Mouse (Mus musculus): ENCODE measurements at regions not wholly inside any gene's neighbourhood (a gene's known extent, or its start where the extent isn't known, plus 50 kb on each side); places are given as distances from the start of the nearest gene placed in this dataset.

DNA sequence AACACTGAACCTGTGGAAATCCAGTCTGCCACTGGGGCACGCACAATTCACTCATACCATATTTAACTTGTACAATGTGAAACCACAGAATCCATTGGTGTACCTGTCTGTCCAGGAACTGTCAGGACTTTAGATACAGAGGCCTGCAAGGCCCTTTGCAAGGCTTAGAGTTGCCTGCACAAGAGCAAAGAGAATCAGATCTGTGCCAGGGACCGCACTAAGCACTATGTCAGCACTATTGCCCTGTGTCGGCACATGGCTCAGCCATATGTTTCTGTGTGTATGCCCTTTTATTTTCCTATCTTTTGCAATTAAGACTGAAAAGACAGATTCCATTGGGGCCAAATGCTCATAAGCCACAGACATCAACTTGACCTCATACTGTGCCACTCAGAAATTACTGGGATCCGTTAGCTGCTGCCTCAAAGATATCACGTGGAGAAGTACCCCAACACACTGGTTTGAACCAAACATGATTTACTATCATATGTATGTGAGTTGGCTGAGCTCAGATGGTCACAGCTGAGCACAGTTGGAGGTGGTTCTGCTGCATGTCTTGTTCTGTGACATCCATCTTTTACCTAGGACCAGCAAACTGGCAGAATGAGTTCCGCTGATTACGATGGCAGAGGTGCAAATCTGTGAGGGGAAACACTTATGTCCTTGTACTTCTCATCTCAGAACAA, 181.7 kb upstream of the Prkcq start:
- Histone ChIP-seq H3K27me3 (ENCODE audit: control insufficient read depth, insufficient read depth, insufficient read length) (no peaks in the 10 kb centered on the region), H3K79me2 (ENCODE audit: control insufficient read depth, insufficient read depth) (no peaks in the 10 kb centered on the region), H3K4me3 (no peak overlapping the region), H3ac (ENCODE audit: control insufficient read depth, insufficient read length) (no peak overlapping the region), H3K4me2 (ENCODE audit: low read depth) (no peak overlapping the region), H3K36me3 (ENCODE audit: control insufficient read depth, insufficient read depth) (no peaks in the 10 kb centered on the region)
- TF ChIP-seq TCF3 (IDR thresholded peaks at IDR 0.05; ENCODE audit: insufficient read length, low read depth) (no peak), SRF (IDR thresholded peaks at IDR 0.05; ENCODE audit: control insufficient read depth, insufficient read length, low read depth) (no peak), MYOG (IDR thresholded peaks at IDR 0.05; ENCODE audit: control insufficient read depth in 1 of 3, insufficient read depth in 1 of 3, insufficient read length in 2 of 3, low read depth in 2 of 3) (no peak), E2F4 (IDR thresholded peaks at IDR 0.05; ENCODE audit: insufficient read depth) (no peak), REST (IDR thresholded peaks at IDR 0.05; ENCODE audit: insufficient read depth, insufficient read length) (no peak), CEBPB (IDR thresholded peaks at IDR 0.05; ENCODE audit: insufficient read depth, poor library complexity, severe bottlenecking) (no peak)

DNA sequence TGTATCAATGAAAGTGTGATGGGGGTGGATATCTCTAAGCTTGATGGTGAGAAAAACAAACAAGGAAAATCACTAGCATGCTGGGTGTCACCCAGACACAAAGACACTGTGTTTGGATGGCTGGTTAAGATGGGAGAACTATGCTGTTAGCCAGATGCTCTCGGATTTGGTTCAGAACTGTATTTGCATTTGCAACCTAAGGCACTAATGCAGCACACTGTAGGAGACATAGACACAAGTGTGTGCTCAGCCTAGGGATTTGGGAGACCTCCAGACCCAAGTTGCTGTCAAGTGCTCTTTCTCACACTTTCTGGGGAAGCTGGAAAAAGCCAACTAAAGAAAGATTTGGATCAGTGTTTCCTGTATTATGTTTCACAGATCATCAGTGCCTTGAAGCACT, 173.1 kb upstream of the Prkcq start:
- Histone ChIP-seq H3K4me3 (no peak overlapping the region), H3K27me3 (ENCODE audit: control insufficient read depth, insufficient read depth, insufficient read length) (no peaks in the 10 kb centered on the region), H3K36me3 (ENCODE audit: control insufficient read depth, insufficient read depth) (no peaks in the 10 kb centered on the region), H3K79me2 (ENCODE audit: control insufficient read depth, insufficient read depth) (no peaks in the 10 kb centered on the region), H3K4me2 (ENCODE audit: low read depth) (no peak overlapping the region), H3ac (ENCODE audit: control insufficient read depth, insufficient read length) (no peak overlapping the region)
- TF ChIP-seq MYOG (IDR thresholded peaks at IDR 0.05; ENCODE audit: control insufficient read depth in 1 of 3, insufficient read depth in 1 of 3, insufficient read length in 2 of 3, low read depth in 2 of 3), result no peak
- TF ChIP-seq CEBPB (IDR thresholded peaks at IDR 0.05; ENCODE audit: insufficient read depth, poor library complexity, severe bottlenecking), result no peak
- TF ChIP-seq POLR2A (IDR thresholded peaks at IDR 0.05; ENCODE audit: insufficient read length, low read depth), result no peak
- TF ChIP-seq POLR2AphosphoS2 (IDR thresholded peaks at IDR 0.05; ENCODE audit: insufficient read length, low read depth), result no peak
- no peak for TF ChIP-seq MAX (IDR thresholded peaks at IDR 0.05; ENCODE audit: low read depth)
- TF ChIP-seq MYOD1 (IDR thresholded peaks at IDR 0.05; ENCODE audit: control insufficient read depth in 1 of 3, insufficient read length in 2 of 3, low read depth in 2 of 3), result no peak
- no peak for TF ChIP-seq SRF (IDR thresholded peaks at IDR 0.05; ENCODE audit: control insufficient read depth, insufficient read length, low read depth)
- no peak for TF ChIP-seq TCF12 (IDR thresholded peaks at IDR 0.05; ENCODE audit: insufficient read depth, poor library complexity, severe bottlenecking)
- no peak for TF ChIP-seq REST (IDR thresholded peaks at IDR 0.05; ENCODE audit: insufficient read depth, insufficient read length)
- no peak for TF ChIP-seq USF1 (IDR thresholded peaks at IDR 0.05; ENCODE audit: low read depth)
- TF ChIP-seq TCF3 (IDR thresholded peaks at IDR 0.05; ENCODE audit: insufficient read length, low read depth), result no peak
- no peak for TF ChIP-seq E2F4 (IDR thresholded peaks at IDR 0.05; ENCODE audit: insufficient read depth)

DNA sequence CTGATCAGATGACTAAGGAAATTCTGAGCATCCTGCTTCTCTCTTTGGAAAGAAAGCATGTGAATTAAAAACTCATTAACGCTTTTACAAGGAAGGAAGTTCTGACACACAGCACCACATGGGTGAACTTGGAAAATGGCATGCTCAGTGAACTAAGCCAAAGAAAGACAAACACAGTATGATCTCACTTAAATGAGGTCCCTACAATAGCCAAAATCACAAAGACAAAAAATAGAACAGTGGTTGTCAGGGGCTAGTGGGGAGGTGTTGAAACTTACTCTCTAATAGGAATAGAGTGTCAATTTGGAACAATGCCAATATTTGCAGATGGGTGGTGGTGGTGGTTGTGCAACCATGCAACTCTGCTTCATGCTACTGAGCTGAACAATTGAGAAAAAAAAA, 172.7 kb upstream of the Prkcq start:
- no peak overlapping the region for H3K4me3 ChIP-seq
- no peaks in the 10 kb centered on the region for H3K27me3 ChIP-seq (ENCODE audit: control insufficient read depth, insufficient read depth, insufficient read length)
- no peaks in the 10 kb centered on the region for H3K36me3 ChIP-seq (ENCODE audit: control insufficient read depth, insufficient read depth)
- TF ChIP-seq USF1 (IDR thresholded peaks at IDR 0.05; ENCODE audit: low read depth) (no peak), CEBPB (IDR thresholded peaks at IDR 0.05; ENCODE audit: insufficient read depth, poor library complexity, severe bottlenecking) (peak; percentile 75), POLR2A (IDR thresholded peaks at IDR 0.05; ENCODE audit: insufficient read length, low read depth) (no peak), POLR2AphosphoS2 (IDR thresholded peaks at IDR 0.05; ENCODE audit: insufficient read length, low read depth) (no peak), MYOG (IDR thresholded peaks at IDR 0.05; ENCODE audit: control insufficient read depth in 1 of 3, insufficient read depth in 1 of 3, insufficient read length in 2 of 3, low read depth in 2 of 3) (no peak), REST (IDR thresholded peaks at IDR 0.05; ENCODE audit: insufficient read depth, insufficient read length) (no peak)
- no peak overlapping the region for H3ac ChIP-seq (ENCODE audit: control insufficient read depth, insufficient read length)
- no peaks in the 10 kb centered on the region for H3K79me2 ChIP-seq (ENCODE audit: control insufficient read depth, insufficient read depth)
- no peak overlapping the region for H3K4me2 ChIP-seq (ENCODE audit: low read depth)

DNA sequence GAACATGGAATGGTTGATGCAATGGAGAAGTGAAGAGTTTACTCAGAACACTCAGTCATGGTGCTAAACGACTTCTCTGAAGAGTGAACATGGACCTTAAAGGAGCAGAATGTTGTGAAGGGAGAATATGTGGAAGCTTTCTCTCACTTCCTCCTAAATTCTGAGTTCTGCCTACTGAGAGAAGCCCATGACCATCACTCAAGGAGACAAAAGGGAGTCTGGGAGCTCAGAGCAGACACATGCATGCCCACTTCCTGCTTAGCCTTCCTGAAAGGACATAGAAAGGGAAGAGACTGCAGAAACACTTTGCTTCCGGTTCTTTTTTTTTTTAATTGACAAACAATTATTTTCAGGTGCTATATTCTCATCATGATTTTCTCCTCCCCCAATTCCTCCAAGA, 166.1 kb upstream of the Prkcq start:
- no peak overlapping the region for H3K4me3 ChIP-seq
- no peaks in the 10 kb centered on the region for H3K36me3 ChIP-seq (ENCODE audit: control insufficient read depth, insufficient read depth)
- H3K4me2 ChIP-seq (ENCODE audit: low read depth), result no peak overlapping the region
- H3K27me3 ChIP-seq (ENCODE audit: control insufficient read depth, insufficient read depth, insufficient read length), result no peaks in the 10 kb centered on the region
- no peak for TF ChIP-seq POLR2AphosphoS2 (IDR thresholded peaks at IDR 0.05; ENCODE audit: insufficient read length, low read depth)
- TF ChIP-seq POLR2A (IDR thresholded peaks at IDR 0.05; ENCODE audit: insufficient read length, low read depth), result no peak
- TF ChIP-seq MYOG (IDR thresholded peaks at IDR 0.05; ENCODE audit: control insufficient read depth in 1 of 3, insufficient read depth in 1 of 3, insufficient read length in 2 of 3, low read depth in 2 of 3), result no peak
- no peak for TF ChIP-seq E2F4 (IDR thresholded peaks at IDR 0.05; ENCODE audit: insufficient read depth)
- TF ChIP-seq CEBPB (IDR thresholded peaks at IDR 0.05; ENCODE audit: insufficient read depth, poor library complexity, severe bottlenecking), result no peak
- H3K79me2 ChIP-seq (ENCODE audit: control insufficient read depth, insufficient read depth), result no peaks in the 10 kb centered on the region
- H3ac ChIP-seq (ENCODE audit: control insufficient read depth, insufficient read length), result no peak overlapping the region

DNA sequence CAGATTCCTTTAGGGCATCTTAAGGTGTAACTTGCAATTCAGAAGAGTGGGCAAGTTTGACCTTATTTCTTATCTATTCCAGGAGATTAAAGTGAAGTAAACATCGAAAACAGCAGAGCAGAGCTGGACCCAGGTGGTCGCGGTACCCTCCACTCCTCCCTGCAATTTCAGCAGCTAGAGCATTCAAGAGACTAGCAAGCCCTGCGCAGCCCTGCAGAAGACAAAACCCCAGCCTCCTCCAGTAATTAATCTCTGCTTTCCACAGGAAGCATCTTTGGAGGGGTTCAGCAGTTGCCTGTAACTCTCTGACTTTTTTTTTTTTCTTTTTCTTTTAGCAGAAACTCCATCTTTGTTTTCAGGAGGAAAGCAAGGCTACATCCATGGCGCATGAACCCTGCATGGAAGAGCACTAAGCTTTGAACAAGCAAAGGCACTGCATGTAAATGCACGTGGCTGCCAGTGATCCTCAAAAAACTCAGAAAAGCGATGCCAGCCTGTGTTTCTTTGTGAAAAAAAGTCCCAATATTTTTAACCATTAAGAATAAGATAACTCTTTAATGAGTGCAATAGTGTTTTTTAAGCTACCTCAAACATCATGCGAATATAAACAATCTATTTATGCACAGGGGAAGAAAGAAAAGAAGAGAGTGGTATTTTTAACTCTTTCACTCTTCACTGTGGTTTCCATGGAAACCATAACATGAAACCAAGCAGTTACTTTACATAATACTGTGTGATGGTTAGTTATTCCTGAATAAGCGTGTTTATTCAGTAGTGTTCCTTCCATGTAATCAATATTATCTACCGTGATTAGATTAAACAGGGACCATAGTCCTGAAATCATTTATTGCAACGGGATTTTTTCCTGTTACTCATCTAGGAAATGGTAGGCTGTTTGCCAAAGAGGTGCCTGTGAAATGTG, 160.6 kb upstream of the Prkcq start:
- Histone ChIP-seq H3K36me3 (ENCODE audit: control insufficient read depth, insufficient read depth) (no peaks in the 10 kb centered on the region), H3ac (ENCODE audit: control insufficient read depth, insufficient read length) (no peak overlapping the region), H3K4me3 (peak overlapping the region; percentile 18), H3K79me2 (ENCODE audit: control insufficient read depth, insufficient read depth) (no peaks in the 10 kb centered on the region), H3K4me2 (ENCODE audit: low read depth) (peak overlapping the region; percentile 73), H3K27me3 (ENCODE audit: control insufficient read depth, insufficient read depth, insufficient read length) (no peaks in the 10 kb centered on the region)
- TF ChIP-seq REST (IDR thresholded peaks at IDR 0.05; ENCODE audit: insufficient read depth, insufficient read length), result no peak
- TF ChIP-seq E2F4 (IDR thresholded peaks at IDR 0.05; ENCODE audit: insufficient read depth), result no peak
- no peak for TF ChIP-seq MAX (IDR thresholded peaks at IDR 0.05; ENCODE audit: low read depth)
- TF ChIP-seq MYOG (IDR thresholded peaks at IDR 0.05; ENCODE audit: control insufficient read depth in 1 of 3, insufficient read depth in 1 of 3, insufficient read length in 2 of 3, low read depth in 2 of 3), result no peak
- TF ChIP-seq MYOD1 (IDR thresholded peaks at IDR 0.05; ENCODE audit: control insufficient read depth in 1 of 3, insufficient read length in 2 of 3, low read depth in 2 of 3), result no peak
- no peak for TF ChIP-seq USF1 (IDR thresholded peaks at IDR 0.05; ENCODE audit: low read depth)
- no peak for TF ChIP-seq POLR2AphosphoS2 (IDR thresholded peaks at IDR 0.05; ENCODE audit: insufficient read length, low read depth)
- no peak for TF ChIP-seq TCF3 (IDR thresholded peaks at IDR 0.05; ENCODE audit: insufficient read length, low read depth)
- no peak for TF ChIP-seq SRF (IDR thresholded peaks at IDR 0.05; ENCODE audit: control insufficient read depth, insufficient read length, low read depth)
